Mouse (Mus musculus): ENCODE data around the gene Hmgcll1. TPM values are rescaled to one million over a fixed set of nuclear protein-coding genes. Genes with fewer than 3 reads are reported as not detected.

Hmgcll1 gene
- polyA plus RNA-seq, 1 experiment from 2014 or later = 14.5 TPM

DNA sequence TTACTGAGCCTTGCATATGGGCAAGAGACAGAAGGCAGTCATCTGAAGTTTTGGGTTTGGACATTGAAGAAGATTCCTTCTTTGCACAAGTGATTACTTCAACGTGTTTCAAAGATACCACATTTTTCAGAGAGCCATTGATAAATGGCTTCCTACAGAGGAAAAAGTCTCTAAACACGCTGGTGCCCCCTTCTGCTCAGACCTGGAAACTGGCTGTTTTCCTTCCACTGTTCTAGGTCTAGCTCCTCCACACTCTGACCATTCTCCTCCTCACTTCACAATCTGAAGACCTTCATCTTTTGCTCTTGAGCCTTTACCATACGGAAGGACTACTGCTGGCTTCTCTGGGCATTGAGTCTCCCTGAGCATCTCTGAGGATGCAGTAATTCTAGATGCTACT is 153.7 kb downstream of the Hmgcll1 start:
- no peaks in the 10 kb centered on the region for H3K27me3 ChIP-seq (ENCODE audit: control insufficient read depth, insufficient read depth, low read length)
- no peak for ATAC-seq (ENCODE audit: insufficient read depth, low FRiP score, low TSS enrichment)
- no peak overlapping the region for H3K9ac ChIP-seq (ENCODE audit: low read length)
- no peak overlapping the region for H3K27ac ChIP-seq (ENCODE audit: low read depth, low read length)
- H3K4me3 ChIP-seq (ENCODE audit: low read depth, low read length) = no peak overlapping the region
- no peak for DNase-seq (ENCODE audit: low spot score)
- H3K4me1 ChIP-seq (ENCODE audit: control insufficient read depth, insufficient read depth, low read length) = no peaks in the 10 kb centered on the region
- no peak overlapping the region for H3K4me2 ChIP-seq (ENCODE audit: low read depth)
- no peaks in the 10 kb centered on the region for H3K9me3 ChIP-seq (ENCODE audit: control insufficient read depth, low read length)
- 59% methylated on average over 3 of the region's 3 CpGs for WGBS
- no peaks in the 10 kb centered on the region for H3K36me3 ChIP-seq (ENCODE audit: control insufficient read depth, insufficient read depth, low read length)

DNA sequence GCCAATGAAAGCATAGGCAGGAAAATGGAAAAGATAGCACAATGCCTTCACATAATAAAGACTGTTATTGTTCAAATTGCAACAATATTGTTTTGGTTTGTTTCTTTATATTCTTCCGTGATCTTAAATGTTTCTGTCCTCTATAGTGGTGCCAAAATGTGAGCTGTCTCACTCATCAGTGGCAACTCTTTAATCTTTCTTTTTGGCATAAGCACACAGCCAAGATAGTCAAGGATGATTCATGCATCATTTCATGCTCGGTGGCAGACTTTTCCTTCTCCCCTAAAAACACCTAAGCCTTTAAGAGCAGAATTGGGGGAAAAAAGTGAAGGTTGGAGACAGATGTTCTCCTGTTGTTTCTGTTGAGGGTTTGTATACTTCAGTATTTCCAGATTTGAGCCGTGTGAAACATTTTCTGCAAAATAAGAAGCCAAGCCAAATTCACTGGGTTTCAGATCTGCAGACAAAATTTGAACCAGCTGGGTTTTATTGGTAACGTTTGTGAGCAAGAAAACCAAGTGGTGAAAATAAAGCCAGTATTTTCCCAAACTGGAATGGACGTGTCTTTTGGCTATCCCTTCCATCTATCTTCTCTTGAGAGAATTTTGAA is 158.1 kb downstream of the Hmgcll1 start:
- Histone ChIP-seq H3K4me2 (ENCODE audit: low read depth) (no peak overlapping the region), H3K4me3 (ENCODE audit: low read depth, low read length) (no peak overlapping the region), H3K9me3 (ENCODE audit: control insufficient read depth, low read length) (no peaks in the 10 kb centered on the region), H3K9ac (ENCODE audit: low read length) (no peak overlapping the region), H3K27me3 (ENCODE audit: control insufficient read depth, insufficient read depth, low read length) (no peaks in the 10 kb centered on the region), H3K36me3 (ENCODE audit: control insufficient read depth, insufficient read depth, low read length) (no peaks in the 10 kb centered on the region), H3K4me1 (ENCODE audit: control insufficient read depth, insufficient read depth, low read length) (no peaks in the 10 kb centered on the region), H3K27ac (ENCODE audit: low read depth, low read length) (no peak overlapping the region)
- DNase-seq (ENCODE audit: low spot score) (no peak), ATAC-seq (ENCODE audit: insufficient read depth, low FRiP score, low TSS enrichment) (no peak)
- 80% methylated on average over 5 of the region's 5 CpGs for WGBS

DNA sequence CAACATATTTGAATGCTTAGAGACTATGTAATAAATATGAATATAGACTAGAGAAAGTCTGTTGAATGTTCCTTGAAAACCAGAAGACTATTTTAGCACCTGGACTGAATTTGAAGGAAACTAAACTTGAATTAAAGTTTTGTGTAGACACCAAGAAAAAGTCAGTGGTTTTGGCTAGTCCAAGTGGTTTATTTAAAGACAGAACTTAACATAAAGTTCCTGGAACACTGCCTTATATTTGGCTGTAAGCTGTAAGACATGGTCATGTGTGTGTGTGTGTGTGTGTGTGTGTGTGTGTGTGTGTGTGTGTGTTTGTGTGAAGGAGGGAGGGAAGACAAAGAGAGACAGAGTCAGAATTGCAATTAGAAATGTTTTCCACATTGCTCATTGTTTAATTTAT is 164.6 kb downstream of the Hmgcll1 start:
- no peaks in the 10 kb centered on the region for H3K9me3 ChIP-seq (ENCODE audit: control insufficient read depth, low read length)
- ATAC-seq (ENCODE audit: insufficient read depth, low FRiP score, low TSS enrichment) = no peak
- no peaks in the 10 kb centered on the region for H3K27me3 ChIP-seq (ENCODE audit: control insufficient read depth, insufficient read depth, low read length)
- no peak overlapping the region for H3K4me2 ChIP-seq (ENCODE audit: low read depth)
- no peak overlapping the region for H3K27ac ChIP-seq (ENCODE audit: low read depth, low read length)
- no peak for DNase-seq (ENCODE audit: low spot score)
- no peak overlapping the region for H3K4me3 ChIP-seq (ENCODE audit: low read depth, low read length)
- H3K36me3 ChIP-seq (ENCODE audit: control insufficient read depth, insufficient read depth, low read length) = no peaks in the 10 kb centered on the region
- H3K9ac ChIP-seq (ENCODE audit: low read length) = no peak overlapping the region
- no peaks in the 10 kb centered on the region for H3K4me1 ChIP-seq (ENCODE audit: control insufficient read depth, insufficient read depth, low read length)

Other genes with a start within 250 kb of the Hmgcll1 start
- gene Bmp5, start 239.5 kb upstream of the Hmgcll1 start, polyA plus RNA-seq (2014; fragmentation: Nextera tagmentation; extraction: Ambion mirVana) = 6.5 and 8.7 TPM in 2 replicates
- not detected in 2 replicates for gene Gfral, start 198.8 kb downstream of the Hmgcll1 start, polyA plus RNA-seq (2014; fragmentation: Nextera tagmentation; extraction: Ambion mirVana)

All from neural tube, embryonic 11.5 days (tissue).